Mouse (Mus musculus) left cerebral cortex, postnatal 14 days (tissue): ENCODE measurements at regions not wholly inside any gene's neighbourhood (a gene's known extent, or its start where the extent isn't known, plus 50 kb on each side); places are given as distances from the start of the nearest gene placed in this dataset.

Source experiments
- DNase-seq, 2 experiments: peaks; one replicate each; pipeline ENCODE4 v3.0.0; 2021 to 2022; ENCODE audit warnings: low spot score in 2 of 2, mixed read lengths in 1 of 2
- intact Hi-C: fragments of 180-260 bp; cut with DNase I; formaldehyde crosslinking; loops from one replicate; pipeline ENCODE4 v1.15.1; 2025

DNA sequence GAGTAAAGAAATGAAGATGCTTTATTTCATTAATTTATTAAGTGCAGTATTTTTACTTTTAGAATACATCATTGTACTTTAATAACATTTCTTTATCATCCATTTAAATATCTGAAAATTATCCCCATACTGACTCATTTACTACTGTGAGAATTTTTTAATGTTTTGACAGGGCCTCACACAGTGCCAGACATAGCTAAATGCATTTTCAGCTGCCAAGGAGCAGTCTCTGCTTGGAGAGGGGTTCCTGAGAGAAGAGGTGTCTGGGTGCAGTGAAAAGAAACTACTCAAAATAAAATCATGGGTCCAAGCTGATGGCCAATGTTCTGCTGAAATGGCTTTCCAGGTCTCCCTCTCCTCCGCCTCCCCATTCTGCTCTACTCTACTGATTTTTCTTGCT is 1116.3 kb upstream of the Ppp6c start:
- intact Hi-C loops, result no loop called here
- no peak for DNase-seq

DNA sequence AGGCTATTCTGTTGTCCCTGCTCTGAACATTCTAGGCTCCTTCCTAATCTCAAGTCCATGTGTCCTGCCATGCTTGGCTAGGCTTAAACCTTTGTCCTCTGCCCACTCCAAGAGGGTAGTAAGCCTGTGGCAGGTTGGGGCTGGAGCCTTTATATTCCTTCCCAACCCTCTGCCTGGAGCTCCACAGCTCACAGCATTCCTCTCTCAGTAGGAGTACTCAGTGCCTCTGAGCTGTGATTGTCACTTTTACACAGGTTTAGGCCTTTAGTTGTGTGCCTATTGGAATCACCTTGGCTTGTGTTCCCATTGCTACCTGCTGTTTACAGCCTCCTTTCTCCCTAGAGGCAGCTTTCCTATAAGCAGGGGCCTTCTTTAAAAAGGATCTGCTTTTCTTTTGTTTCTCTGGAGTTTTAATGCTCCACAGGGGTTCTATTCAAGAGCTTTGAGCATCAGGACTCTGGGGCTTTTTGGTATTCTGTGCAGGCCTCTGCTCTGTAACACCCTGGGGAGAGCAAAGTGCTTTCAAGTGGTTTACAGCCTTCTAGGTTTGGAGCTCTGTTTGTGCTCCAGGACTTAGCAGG is 1106.1 kb upstream of the Ppp6c start:
- intact Hi-C loops, result no loop called here
- DNase-seq, result peak in 1 of 2 experiments; percentile 6

- intact Hi-C loops, result no loop called here
- DNase-seq, result no peak
Observed at GRCm38 (mm10) chr2:40321506-40321905, 1095.3 kb upstream of the Ppp6c start.

- DNase-seq, result no peak
- intact Hi-C loops, result no loop called here
Observed at GRCm38 (mm10) chr2:40320710-40321441, 1094.6 kb upstream of the Ppp6c start.
